ENCODE assay signal across 8 mouse cellular contexts in the genomic region with DNA sequence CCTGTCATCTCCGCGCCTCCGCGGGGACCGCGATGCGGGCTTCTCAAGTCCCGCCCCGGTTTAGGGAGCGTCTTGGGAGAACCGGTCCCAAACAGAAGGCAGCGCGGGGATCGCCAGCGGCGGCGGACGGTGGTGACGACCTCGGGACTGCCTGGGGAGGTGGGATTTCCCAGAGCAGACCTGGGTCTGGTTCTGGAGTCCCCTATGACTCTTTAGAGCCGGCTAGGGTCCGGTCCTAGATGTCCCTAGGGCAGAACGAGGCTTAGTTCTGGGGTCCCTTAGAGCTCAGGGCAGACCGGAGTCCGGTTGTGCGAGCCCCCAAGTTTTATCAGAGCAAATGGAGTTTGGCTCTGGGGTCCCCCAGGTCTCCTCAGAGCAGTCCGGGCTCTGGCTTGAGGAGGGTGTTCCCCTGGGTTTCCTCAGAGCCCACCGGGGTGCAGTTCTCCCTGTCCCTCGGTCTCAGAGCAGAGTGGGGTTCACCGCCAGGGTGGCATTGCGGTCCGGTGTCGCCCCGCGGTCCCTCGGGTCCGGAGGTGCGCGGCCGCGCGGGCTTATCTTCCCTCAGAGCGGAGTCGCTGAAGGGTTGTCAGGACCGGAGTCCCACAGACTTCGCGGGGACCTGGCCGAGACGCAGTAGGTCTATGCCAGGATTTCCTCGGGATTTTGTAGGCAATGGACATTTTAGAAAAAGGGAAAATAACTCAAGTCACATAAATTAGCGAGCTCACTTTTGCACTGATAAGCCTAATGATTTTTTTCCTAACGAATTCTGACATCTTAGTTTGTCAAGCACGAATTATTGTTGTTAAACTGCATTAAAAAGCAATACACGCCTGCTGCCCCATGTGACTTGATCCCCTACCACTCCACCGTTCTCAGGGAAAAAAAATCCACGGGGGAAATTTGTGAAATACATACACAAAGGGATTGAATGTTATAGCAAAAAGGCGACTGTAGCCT. TPM values are rescaled to one million over a fixed set of nuclear protein-coding genes. Genes with fewer than 3 reads are reported as not detected.
DNase-seq lines count a peak whose midpoint lies in the region; ATAC-seq and TF ChIP-seq lines count a peak whose summit lies in the region.

No protein-coding gene starts in this region.

- TF ChIP-seq CTCF in spleen, adult 2 months (IDR thresholded peaks at IDR 0.05; ENCODE audit: extremely low read depth, insufficient read depth, insufficient read length, insufficient replicate concordance), result no peak

- H3K27me3 ChIP-seq in embryonic facial prominence, embryonic 10.5 days (replicated peaks; ENCODE audit: low read depth, poor library complexity, severe bottlenecking), result peaks cover 77% of the 10 kb centered on the region
- peaks cover 49% of the 10 kb centered on the region for H3K27me3 ChIP-seq in heart, embryonic 12.5 days (replicated peaks)
- H3K27me3 ChIP-seq in spleen, adult 2 months (ENCODE audit: control insufficient read depth, insufficient read depth, low read length), result peaks cover 29% of the 10 kb centered on the region

- H3K4me2 ChIP-seq in heart, embryonic 12.5 days, result peak overlapping the region; percentile 88

- 1% methylated on average over 57 of the region's 57 CpGs for WGBS in embryonic facial prominence, embryonic 10.5 days
- under 1% methylated on average over 57 of the region's 57 CpGs for WGBS in heart, embryonic 12.5 days
- 3% methylated on average over 57 of the region's 57 CpGs for WGBS in spleen, adult 2 months

- TF ChIP-seq POLR2A in spleen, adult 2 months (IDR thresholded peaks at IDR 0.05; ENCODE audit: low read depth, low read length), result no peak

- DNase-seq in ovary, postnatal 10 days (ENCODE audit: low spot score), result peak; percentile 41
- no peak for DNase-seq in ovary, adult 18-20 months (ENCODE audit: low spot score)
- peak; percentile 69 for DNase-seq in embryonic facial prominence, embryonic 10.5 days (ENCODE audit: low spot score)
- DNase-seq in kidney, adult 8-10 months, result peak; percentile 8 to 9
- peak; percentile 17 for DNase-seq in lung, postnatal 10 days
- DNase-seq in spleen, adult 2 months (ENCODE audit: low read depth in 1 of 2, low spot score in 2 of 2), result peak in 1 of 2 experiments; percentile 4

- H3K9me3 ChIP-seq in embryonic facial prominence, embryonic 10.5 days, result no peaks in the 10 kb centered on the region
- no peaks in the 10 kb centered on the region for H3K9me3 ChIP-seq in heart, embryonic 12.5 days (replicated peaks)

- H3K36me3 ChIP-seq in embryonic facial prominence, embryonic 10.5 days (replicated peaks), result no peaks in the 10 kb centered on the region
- no peaks in the 10 kb centered on the region for H3K36me3 ChIP-seq in heart, embryonic 12.5 days
- H3K36me3 ChIP-seq in spleen, adult 2 months (ENCODE audit: control insufficient read depth, insufficient read depth, low read length), result no peaks in the 10 kb centered on the region

- H3K4me1 ChIP-seq in embryonic facial prominence, embryonic 10.5 days, result peaks cover 15% of the 10 kb centered on the region
- H3K4me1 ChIP-seq in heart, embryonic 12.5 days (replicated peaks), result peaks cover 14% of the 10 kb centered on the region
- peaks cover 16% of the 10 kb centered on the region for H3K4me1 ChIP-seq in spleen, adult 2 months (ENCODE audit: control insufficient read depth, insufficient read depth, insufficient read length)

- peak overlapping the region; percentile 56 for H3K4me3 ChIP-seq in embryonic facial prominence, embryonic 10.5 days
- H3K4me3 ChIP-seq in heart, embryonic 12.5 days, result peak overlapping the region; percentile 59
- peak overlapping the region; percentile 52; the same call in 1 of the 2 replicates for H3K4me3 ChIP-seq in spleen, adult 2 months (ENCODE audit: extremely low read depth, insufficient read depth, insufficient read length)

- ATAC-seq in heart, embryonic 12.5 days (ENCODE audit: insufficient number of reproducible peaks, low FRiP score), result peak; percentile 36
- ATAC-seq in erythroid progenitor cell, adult 5-6 weeks (replicated peaks; ENCODE audit: low FRiP score, poor library complexity, severe bottlenecking), result no peak

- peak overlapping the region; percentile 65 for H3K9ac ChIP-seq in heart, embryonic 12.5 days

- peak overlapping the region; percentile 66; the same call in 1 of the 2 replicates for H3K27ac ChIP-seq in embryonic facial prominence, embryonic 10.5 days (replicated peaks)
- no peak overlapping the region for H3K27ac ChIP-seq in heart, embryonic 12.5 days (ENCODE audit: poor library complexity, severe bottlenecking)
- no peak overlapping the region for H3K27ac ChIP-seq in spleen, adult 2 months (ENCODE audit: insufficient read depth, low read length)

RNA-seq across cellular contexts. Expression of a gene that starts 0.7 kb away (rescaled TPM):
- polyA plus RNA-seq in embryonic facial prominence, embryonic 10.5 days (2016; fragmentation: Nextera tagmentation; extraction: Ambion mirVana), result 4.1 and 7.6 TPM in 2 replicates
- 34.9 and 35.6 TPM in 2 replicates for polyA plus RNA-seq in heart, embryonic 12.5 days (2016; fragmentation: Nextera tagmentation; extraction: Ambion mirVana)
- 0.56 and 0.61 TPM in 2 replicates for polyA plus RNA-seq in spleen, adult 2 months (2012; rRNA removed)
- not detected in 2 replicates for total RNA-seq in erythroid progenitor cell, adult 5-6 weeks (2015; ENCODE audit: low replicate concordance)
- 0.26 TPM in 1 of 2 replicates, not detected in the other for total RNA-seq in erythroid progenitor cell, adult 5-6 weeks (2017; ENCODE audit: low replicate concordance)

RNA-seq across cellular contexts. Expression of a gene that starts 47.8 kb away (rescaled TPM):
- polyA plus RNA-seq in embryonic facial prominence, embryonic 10.5 days (2016; fragmentation: Nextera tagmentation; extraction: Ambion mirVana), result 0.16 TPM in 1 of 2 replicates, not detected in the other
- polyA plus RNA-seq in heart, embryonic 12.5 days (2016; fragmentation: Nextera tagmentation; extraction: Ambion mirVana), result 0.18 TPM in 1 of 2 replicates, not detected in the other
- 2.2 and 2.4 TPM in 2 replicates for polyA plus RNA-seq in spleen, adult 2 months (2012; rRNA removed)
- 23.4 and 28.1 TPM in 2 replicates for total RNA-seq in erythroid progenitor cell, adult 5-6 weeks (2015; ENCODE audit: low replicate concordance)
- 33.5 and 50.6 TPM in 2 replicates for total RNA-seq in erythroid progenitor cell, adult 5-6 weeks (2017; ENCODE audit: low replicate concordance)
